Mouse (Mus musculus): ENCODE measurements around the gene Gucd1. TPM values are rescaled to one million over a fixed set of nuclear protein-coding genes. Genes with fewer than 3 reads are reported as not detected.
"Not testable (repeated sequence)": the region's sequence is repeated elsewhere in the genome, so short reads cannot be mapped to it uniquely, and the experiment has no call there.

Gucd1 gene
- polyA plus RNA-seq, 1 experiment from 2014 or later = 39.8 TPM

DNA sequence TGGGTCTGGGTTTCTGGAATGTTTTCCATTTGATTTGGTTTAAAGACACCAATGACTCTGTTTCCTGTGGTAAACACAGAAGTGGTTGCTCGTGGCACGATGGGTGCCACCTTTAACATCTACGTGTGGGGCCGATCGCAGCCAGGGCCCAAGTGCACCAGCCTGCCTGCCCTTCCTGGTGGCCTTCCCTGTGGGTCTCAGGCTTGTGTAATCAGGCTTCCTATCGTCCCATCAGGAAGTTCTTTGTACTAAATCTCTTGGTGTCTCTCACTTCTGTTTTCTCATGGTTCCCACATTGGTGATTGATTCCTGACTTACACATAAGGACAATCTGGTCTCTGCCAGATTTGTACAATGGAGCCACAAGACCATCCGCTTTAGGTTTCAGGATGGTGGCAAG, 18.6 kb downstream of the Gucd1 start:
- not testable (repeated sequence) for H3K9me3 ChIP-seq; H3K27me3 ChIP-seq (replicated peaks); H3K4me1 ChIP-seq (replicated peaks); H3K9ac ChIP-seq; H3K36me3 ChIP-seq; ATAC-seq; H3K4me3 ChIP-seq (replicated peaks); H3K4me2 ChIP-seq (replicated peaks); H3K27ac ChIP-seq
- 85% methylated on average over 7 of the region's 7 CpGs for WGBS

- Histone ChIP-seq H3K36me3 (no peaks in the 10 kb centered on the region), H3K4me1 (replicated peaks) (no peaks in the 10 kb centered on the region), H3K4me3 (replicated peaks) (no peak overlapping the region), H3K27me3 (replicated peaks) (no peaks in the 10 kb centered on the region), H3K27ac (no peak overlapping the region), H3K4me2 (replicated peaks) (no peak overlapping the region), H3K9ac (no peak overlapping the region), H3K9me3 (no peaks in the 10 kb centered on the region)
- no peak for ATAC-seq
These were observed 21.9 kb downstream of the Gucd1 start for GRCm38 (mm10) chr10:75495921-75496320.

DNA sequence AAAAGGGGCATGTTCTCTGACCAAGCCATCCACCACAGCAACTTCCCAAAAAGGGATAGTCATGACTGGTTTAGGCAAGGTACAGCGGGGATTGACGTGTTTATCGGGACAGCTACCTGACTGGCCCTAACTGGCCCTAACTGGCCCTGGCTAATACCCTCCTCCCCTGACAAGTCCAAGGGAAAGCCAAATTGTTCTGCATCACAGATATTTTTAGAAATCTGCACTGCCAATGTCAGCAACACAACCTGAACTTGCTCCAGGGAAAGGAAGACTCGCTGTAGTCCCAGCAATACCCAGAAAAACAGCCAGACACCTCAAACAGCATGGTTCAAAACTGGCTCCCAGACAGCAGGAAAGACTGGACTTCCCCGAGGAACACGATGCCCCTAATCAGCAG, 22.5 kb downstream of the Gucd1 start:
- Histone ChIP-seq H3K36me3 (no peaks in the 10 kb centered on the region), H3K4me1 (replicated peaks) (no peaks in the 10 kb centered on the region), H3K9me3 (no peaks in the 10 kb centered on the region), H3K9ac (no peak overlapping the region), H3K4me2 (replicated peaks) (no peak overlapping the region), H3K27me3 (replicated peaks) (no peaks in the 10 kb centered on the region), H3K27ac (no peak overlapping the region), H3K4me3 (replicated peaks) (no peak overlapping the region)
- ATAC-seq = no peak
- WGBS = 70% methylated on average over 6 of the region's 6 CpGs

DNA sequence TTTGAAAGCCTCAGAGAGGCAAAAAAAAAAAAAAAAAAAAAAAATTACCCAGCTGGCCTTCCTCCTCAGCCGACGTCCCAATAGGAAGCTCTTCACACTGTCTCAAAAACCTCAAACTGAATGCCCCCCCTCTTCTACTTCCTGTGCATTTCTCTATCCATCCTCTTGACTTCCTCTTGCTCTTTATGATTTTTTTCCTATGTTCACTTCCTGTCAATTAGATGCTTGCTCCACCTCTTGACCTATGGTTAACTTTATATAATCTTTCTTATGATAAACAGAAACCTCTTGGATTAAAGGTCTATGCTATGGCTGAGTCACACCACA, 25.9 kb downstream of the Gucd1 start:
- no peak overlapping the region for H3K4me2 ChIP-seq (replicated peaks)
- no peak overlapping the region for H3K4me3 ChIP-seq (replicated peaks)
- H3K27me3 ChIP-seq (replicated peaks) = no peaks in the 10 kb centered on the region
- H3K36me3 ChIP-seq = no peaks in the 10 kb centered on the region
- WGBS = 39% methylated on average over 2 of the region's 2 CpGs
- H3K9ac ChIP-seq = no peak overlapping the region
- no peaks in the 10 kb centered on the region for H3K9me3 ChIP-seq
- no peak for ATAC-seq
- H3K4me1 ChIP-seq (replicated peaks) = no peaks in the 10 kb centered on the region
- no peak overlapping the region for H3K27ac ChIP-seq

DNA sequence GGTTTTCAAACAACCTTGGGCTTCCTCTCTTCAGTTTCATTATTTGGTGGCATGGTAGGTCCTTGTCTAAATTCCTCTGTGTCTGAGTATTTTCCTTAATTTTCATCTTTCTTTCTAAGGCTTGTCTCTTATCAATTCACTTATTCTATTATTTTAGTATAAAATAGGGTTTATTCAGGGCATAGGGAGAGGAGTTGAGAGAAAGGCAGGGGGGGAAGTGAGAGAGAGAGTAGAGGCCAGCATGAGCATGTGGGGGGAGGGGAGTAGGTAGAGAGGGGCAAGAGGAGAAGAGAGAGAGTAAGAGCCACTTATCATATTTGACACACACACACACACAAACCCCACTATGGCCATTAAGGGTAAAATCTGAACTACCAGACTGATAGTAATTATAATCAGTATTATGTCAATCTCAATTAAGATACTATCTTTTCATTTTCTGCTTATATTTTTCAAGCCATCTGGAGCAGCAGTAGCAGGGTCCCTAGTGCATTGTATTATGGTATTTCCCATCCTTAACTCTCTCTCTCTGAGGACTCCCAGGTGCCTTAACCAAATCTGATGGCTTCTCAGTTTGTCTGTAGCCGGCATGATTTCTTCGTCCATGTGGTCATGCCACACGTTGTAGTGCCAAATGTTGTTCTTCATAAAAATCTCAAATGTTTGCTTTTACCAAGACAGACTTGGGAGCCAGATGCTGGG, 26.4 kb downstream of the Gucd1 start:
- WGBS = 80% methylated on average over 3 of the region's 3 CpGs
- Histone ChIP-seq H3K4me1 (replicated peaks) (no peaks in the 10 kb centered on the region), H3K27ac (no peak overlapping the region), H3K4me2 (replicated peaks) (no peak overlapping the region), H3K36me3 (no peaks in the 10 kb centered on the region), H3K9ac (no peak overlapping the region), H3K4me3 (replicated peaks) (no peak overlapping the region), H3K9me3 (no peaks in the 10 kb centered on the region), H3K27me3 (replicated peaks) (no peaks in the 10 kb centered on the region)
- ATAC-seq = no peak

GRCm38 (mm10) chr10:75490731-75491130, 27.0 kb downstream of the Gucd1 start:
- Histone ChIP-seq H3K27ac (no peak overlapping the region), H3K4me1 (replicated peaks) (no peaks in the 10 kb centered on the region), H3K4me3 (replicated peaks) (no peak overlapping the region), H3K36me3 (no peaks in the 10 kb centered on the region), H3K4me2 (replicated peaks) (no peak overlapping the region), H3K27me3 (replicated peaks) (no peaks in the 10 kb centered on the region), H3K9me3 (no peaks in the 10 kb centered on the region), H3K9ac (no peak overlapping the region)
- WGBS = 90% methylated on average over 2 of the region's 2 CpGs
- no peak for ATAC-seq

DNA sequence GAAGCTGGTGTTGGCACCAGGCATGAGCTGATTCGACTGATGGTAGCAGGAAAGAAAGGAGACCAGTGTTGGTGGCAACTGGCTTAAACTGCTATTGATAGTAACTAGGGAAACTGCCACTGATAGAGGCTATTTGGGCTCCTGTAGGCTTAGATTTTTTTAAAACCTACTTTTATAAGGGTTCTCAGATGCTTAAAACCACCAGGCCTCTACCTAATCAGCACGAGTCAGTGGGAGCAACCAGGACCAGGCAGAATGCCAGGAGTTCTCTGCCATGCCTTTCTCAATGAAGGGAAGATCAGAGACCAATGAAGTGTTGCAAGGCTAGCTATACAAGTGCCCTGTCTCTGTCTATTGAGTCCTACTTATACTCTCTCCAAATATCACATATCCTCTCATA, 28.2 kb downstream of the Gucd1 start:
- no peak for ATAC-seq
- no peaks in the 10 kb centered on the region for H3K27me3 ChIP-seq (replicated peaks)

DNA sequence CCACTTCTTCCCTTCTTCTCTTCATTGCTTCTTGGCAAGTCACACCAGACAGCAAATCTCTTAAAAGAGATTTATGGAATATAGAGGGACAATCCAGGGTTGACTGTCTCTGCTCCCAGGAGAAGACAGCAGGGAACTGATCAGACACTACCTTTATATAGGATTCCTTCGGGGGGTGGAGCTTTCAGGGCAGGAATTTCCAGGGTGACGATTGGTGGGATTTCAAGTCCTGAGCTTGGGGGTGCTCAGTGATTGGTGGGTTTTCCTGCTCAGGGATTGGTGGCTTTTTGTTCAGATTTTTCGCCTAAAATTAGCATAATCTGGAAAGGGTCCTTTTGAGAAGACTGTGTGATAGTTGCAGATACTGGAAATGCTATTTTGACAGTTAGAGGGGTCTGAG, 30.6 kb downstream of the Gucd1 start:
- Histone ChIP-seq H3K4me2 (replicated peaks) (no peak overlapping the region), H3K27me3 (replicated peaks) (no peaks in the 10 kb centered on the region), H3K27ac (no peak overlapping the region), H3K4me3 (replicated peaks) (no peak overlapping the region), H3K4me1 (replicated peaks) (no peaks in the 10 kb centered on the region), H3K9me3 (no peaks in the 10 kb centered on the region), H3K9ac (no peak overlapping the region), H3K36me3 (no peaks in the 10 kb centered on the region)
- no peak for ATAC-seq
- 72% methylated on average over 3 of the region's 3 CpGs for WGBS

More for the DNA sequence above, 28.2 kb downstream of the Gucd1 start:
- Histone ChIP-seq H3K36me3 (no peaks in the 10 kb centered on the region), H3K9me3 (no peaks in the 10 kb centered on the region), H3K4me1 (replicated peaks) (no peaks in the 10 kb centered on the region), H3K4me3 (replicated peaks) (no peak overlapping the region), H3K9ac (no peak overlapping the region), H3K27ac (no peak overlapping the region), H3K4me2 (replicated peaks) (no peak overlapping the region)
- WGBS = 68% methylated on average over 2 of the region's 2 CpGs

DNA sequence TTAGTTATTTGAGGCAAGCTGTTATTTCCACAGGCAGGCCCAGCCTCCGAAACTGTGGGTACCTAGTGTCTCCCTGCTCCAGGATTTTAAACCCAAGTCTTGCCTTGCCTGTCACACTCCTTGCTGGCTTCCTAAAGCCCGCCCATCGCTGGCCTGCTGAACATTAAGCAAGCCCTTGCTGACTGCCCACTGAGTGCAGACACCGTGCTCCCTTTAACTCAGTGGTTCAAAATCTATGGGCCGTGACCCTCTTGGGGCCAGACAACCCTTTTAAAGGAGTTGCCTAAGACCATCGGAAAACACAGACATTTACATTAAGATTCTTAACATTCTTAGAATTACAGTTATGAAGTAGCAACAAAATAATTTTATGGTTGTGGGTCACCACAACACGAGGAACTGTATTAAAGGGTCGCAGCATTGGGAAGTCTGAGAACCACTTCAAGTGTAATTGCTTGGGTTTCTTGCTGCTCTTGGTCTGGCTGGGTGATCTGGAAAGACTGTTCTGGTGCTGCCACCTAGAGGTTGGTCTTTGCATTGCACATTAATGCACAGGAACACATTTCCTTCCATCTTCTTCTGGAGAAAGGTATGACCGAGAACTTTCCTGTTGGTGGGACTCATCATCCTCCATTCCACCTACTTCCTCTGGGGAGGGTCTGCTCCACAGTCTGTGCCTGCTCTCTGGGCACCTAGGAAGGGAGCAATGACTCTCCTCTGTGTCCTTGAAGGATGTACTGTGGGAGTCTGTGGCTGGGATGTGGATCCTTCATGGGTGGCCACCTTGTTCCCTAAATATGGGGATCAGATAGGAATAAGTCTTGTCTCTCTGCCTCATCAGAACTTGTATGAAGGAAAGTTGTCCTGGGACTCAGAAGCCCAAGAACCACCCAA, 31.4 kb downstream of the Gucd1 start:
- 50% methylated on average over 9 of the region's 9 CpGs for WGBS
- Histone ChIP-seq H3K4me3 (replicated peaks) (no peak overlapping the region), H3K27ac (no peak overlapping the region), H3K36me3 (no peaks in the 10 kb centered on the region), H3K4me2 (replicated peaks) (no peak overlapping the region), H3K9ac (no peak overlapping the region), H3K27me3 (replicated peaks) (no peaks in the 10 kb centered on the region), H3K9me3 (no peaks in the 10 kb centered on the region), H3K4me1 (replicated peaks) (no peaks in the 10 kb centered on the region)
- ATAC-seq = peak; percentile 53; the same call in 1 of the 2 replicates

DNA sequence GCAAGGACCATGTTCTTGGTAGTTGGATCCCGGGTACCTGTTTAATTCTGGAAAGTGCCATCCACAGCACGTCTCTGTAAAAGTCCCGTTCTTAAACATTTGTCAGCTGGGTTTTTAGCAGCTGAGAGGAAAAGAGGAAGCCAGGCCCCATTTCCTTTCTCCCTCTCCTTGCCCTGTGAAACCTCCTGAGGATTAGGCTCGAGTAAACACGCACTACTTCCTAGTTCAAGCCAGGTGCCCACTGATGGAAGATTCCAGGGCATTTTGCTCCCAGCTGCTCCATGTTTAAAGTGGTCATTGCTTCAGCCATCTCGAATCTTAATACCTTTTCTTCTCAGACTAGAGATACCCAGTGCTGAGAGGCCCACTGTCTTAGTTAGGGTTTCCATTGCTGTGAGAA, 33.0 kb downstream of the Gucd1 start:
- no peak for ATAC-seq
- 59% methylated on average over 6 of the region's 6 CpGs for WGBS
- H3K27me3 ChIP-seq (replicated peaks) = no peaks in the 10 kb centered on the region
- no peaks in the 10 kb centered on the region for H3K9me3 ChIP-seq
- H3K9ac ChIP-seq = no peak overlapping the region
- no peak overlapping the region for H3K4me3 ChIP-seq (replicated peaks)
- H3K36me3 ChIP-seq = no peaks in the 10 kb centered on the region
- no peak overlapping the region for H3K27ac ChIP-seq
- no peak overlapping the region for H3K4me2 ChIP-seq (replicated peaks)
- H3K4me1 ChIP-seq (replicated peaks) = no peaks in the 10 kb centered on the region

- no peaks in the 10 kb centered on the region for H3K27me3 ChIP-seq (replicated peaks)
- H3K9ac ChIP-seq = no peak overlapping the region
- no peak overlapping the region for H3K4me3 ChIP-seq (replicated peaks)
- no peak overlapping the region for H3K27ac ChIP-seq
- ATAC-seq = no peak
- 87% methylated on average over 6 of the region's 6 CpGs for WGBS
- H3K4me1 ChIP-seq (replicated peaks) = no peaks in the 10 kb centered on the region
- no peak overlapping the region for H3K4me2 ChIP-seq (replicated peaks)
- no peaks in the 10 kb centered on the region for H3K9me3 ChIP-seq
- H3K36me3 ChIP-seq = no peaks in the 10 kb centered on the region
These were observed 33.7 kb downstream of the Gucd1 start for GRCm38 (mm10) chr10:75484066-75484465.

GRCm38 (mm10) chr10:75482919-75483483, 34.8 kb downstream of the Gucd1 start:
- H3K9me3 ChIP-seq = no peaks in the 10 kb centered on the region
- H3K4me3 ChIP-seq (replicated peaks) = no peak overlapping the region
- no peaks in the 10 kb centered on the region for H3K4me1 ChIP-seq (replicated peaks)
- H3K9ac ChIP-seq = no peak overlapping the region
- no peak overlapping the region for H3K27ac ChIP-seq
- no peak for ATAC-seq
- WGBS = 85% methylated on average over 11 of the region's 11 CpGs
- no peaks in the 10 kb centered on the region for H3K27me3 ChIP-seq (replicated peaks)
- H3K4me2 ChIP-seq (replicated peaks) = no peak overlapping the region
- no peaks in the 10 kb centered on the region for H3K36me3 ChIP-seq

GRCm38 (mm10) chr10:75482271-75482670, 35.5 kb downstream of the Gucd1 start:
- H3K4me3 ChIP-seq (replicated peaks) = no peak overlapping the region
- no peaks in the 10 kb centered on the region for H3K4me1 ChIP-seq (replicated peaks)
- no peak overlapping the region for H3K27ac ChIP-seq
- no peaks in the 10 kb centered on the region for H3K36me3 ChIP-seq
- no peak overlapping the region for H3K4me2 ChIP-seq (replicated peaks)
- H3K9ac ChIP-seq = no peak overlapping the region
- WGBS = 82% methylated on average over 5 of the region's 5 CpGs
- no peaks in the 10 kb centered on the region for H3K27me3 ChIP-seq (replicated peaks)
- no peaks in the 10 kb centered on the region for H3K9me3 ChIP-seq
- ATAC-seq = no peak
